Comparison of ENCODE assay signal across 25 mouse cellular contexts in the genomic region with DNA sequence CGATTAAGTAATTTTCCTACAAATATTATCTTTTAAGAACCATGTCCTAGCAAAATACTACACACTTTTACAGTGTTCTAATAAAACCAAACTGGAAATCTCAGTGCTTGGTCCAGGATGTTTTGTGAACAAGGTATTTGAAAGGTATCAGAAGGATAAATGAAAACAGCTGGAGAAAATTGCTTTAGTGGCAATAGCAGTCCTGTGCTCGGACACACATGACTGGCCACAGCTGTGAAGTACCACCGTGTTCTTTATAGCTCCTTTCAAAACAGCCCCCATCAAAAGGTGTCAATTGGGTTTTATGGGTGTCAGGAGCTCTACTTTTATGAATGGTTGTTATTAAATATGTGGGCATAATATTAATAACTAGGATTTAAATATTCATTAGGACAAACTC.
DNase-seq lines count a peak whose midpoint lies in the region; ATAC-seq and TF ChIP-seq lines count a peak whose summit lies in the region.
"Had no signal": no experiment of that assay in that cellular context is flagged by ENCODE, and none has a peak within 500 bp of the region (broad histone marks: within the 10 kb centered on the region; RNA-seq: fewer than 3 reads in every experiment).

No protein-coding gene starts in this region.

- H3K4me3 ChIP-seq in embryonic facial prominence, embryonic 11.5 days (ENCODE audit: low read depth, low read length) = no peak overlapping the region
- H3K4me3 ChIP-seq in embryonic facial prominence, embryonic 10.5 days = no peak overlapping the region
- no peak overlapping the region for H3K4me3 ChIP-seq in thymus, adult 2 months (ENCODE audit: control insufficient read depth, insufficient read depth, low read length)
- H3K4me3 ChIP-seq in neural tube, embryonic 15.5 days (replicated peaks) = no peak overlapping the region
- H3K4me3 ChIP-seq: embryonic facial prominence, embryonic 13.5 days; erythroblast, embryonic 14.5 days; forebrain, embryonic 12.5 days; forebrain, embryonic 15.5 days; hindbrain, embryonic 12.5 days; hindbrain, embryonic 15.5 days; intestine, embryonic 15.5 days had no signal

- no peaks in the 10 kb centered on the region for H3K36me3 ChIP-seq in embryonic facial prominence, embryonic 11.5 days (replicated peaks; ENCODE audit: control insufficient read depth, insufficient read depth, low read depth, low read length)
- no peaks in the 10 kb centered on the region for H3K36me3 ChIP-seq in embryonic facial prominence, embryonic 10.5 days (replicated peaks)
- H3K36me3 ChIP-seq in thymus, adult 2 months (ENCODE audit: control insufficient read depth, insufficient read depth, low read length) = no peaks in the 10 kb centered on the region
- no peaks in the 10 kb centered on the region for H3K36me3 ChIP-seq in neural tube, embryonic 15.5 days
- H3K36me3 ChIP-seq: embryonic facial prominence, embryonic 13.5 days; forebrain, embryonic 12.5 days; forebrain, embryonic 15.5 days; hindbrain, embryonic 12.5 days; hindbrain, embryonic 15.5 days; intestine, embryonic 15.5 days had no signal

- H3K27ac ChIP-seq in embryonic facial prominence, embryonic 11.5 days (replicated peaks; ENCODE audit: low read depth, low read length) = no peak overlapping the region
- H3K27ac ChIP-seq in embryonic facial prominence, embryonic 10.5 days (replicated peaks) = no peak overlapping the region
- no peak overlapping the region for H3K27ac ChIP-seq in thymus, adult 2 months (ENCODE audit: control insufficient read depth, insufficient read depth, low read length)
- no peak overlapping the region for H3K27ac ChIP-seq in neural tube, embryonic 15.5 days (replicated peaks)
- H3K27ac ChIP-seq: embryonic facial prominence, embryonic 13.5 days; forebrain, embryonic 12.5 days; forebrain, embryonic 15.5 days; hindbrain, embryonic 12.5 days; hindbrain, embryonic 15.5 days; intestine, embryonic 15.5 days had no signal

- no peaks in the 10 kb centered on the region for H3K9me3 ChIP-seq in embryonic facial prominence, embryonic 11.5 days (replicated peaks; ENCODE audit: control insufficient read depth, low read length)
- no peaks in the 10 kb centered on the region for H3K9me3 ChIP-seq in embryonic facial prominence, embryonic 10.5 days
- H3K9me3 ChIP-seq in neural tube, embryonic 15.5 days (replicated peaks) = no peaks in the 10 kb centered on the region
- H3K9me3 ChIP-seq: embryonic facial prominence, embryonic 13.5 days; forebrain, embryonic 12.5 days; forebrain, embryonic 15.5 days; hindbrain, embryonic 12.5 days; hindbrain, embryonic 15.5 days; intestine, embryonic 15.5 days had no signal

- WGBS in embryonic facial prominence, embryonic 11.5 days = 29% methylated on average over 3 of the region's 3 CpGs
- WGBS in embryonic facial prominence, embryonic 10.5 days = 37% methylated on average over 3 of the region's 3 CpGs
- WGBS in thymus, adult 2 months = 91% methylated on average over 3 of the region's 3 CpGs
- 39% methylated on average over 3 of the region's 3 CpGs for WGBS in neural tube, embryonic 15.5 days

- DNase-seq in embryonic facial prominence, embryonic 11.5 days (ENCODE audit: low spot score) = peak; percentile 77
- no peak for DNase-seq in embryonic facial prominence, embryonic 10.5 days (ENCODE audit: low spot score)
- DNase-seq in embryo, embryonic 10.5 days (ENCODE audit: low spot score) = peak; percentile 55
- peak; percentile 52 for DNase-seq in hindlimb bud, embryonic 11.5 days (ENCODE audit: extremely low spot score, low read depth, low spot score)
- DNase-seq in adipocyte (ENCODE audit: low spot score) = no peak
- DNase-seq in thymus, adult 2 months = no peak
- DNase-seq: adrenal gland, adult 8-10 months; adrenal gland, postnatal 25 days; cerebellum, adult 11-12 months; cerebellum, adult 8-10 months; cerebellum, postnatal 10 days; cerebellum, postnatal 36 days; gastrocnemius, postnatal 10 days; gastrocnemius, postnatal 36 days; heart, adult 11 months had no signal

- TF ChIP-seq CTCF in thymus, adult 2 months (IDR thresholded peaks at IDR 0.05; ENCODE audit: borderline replicate concordance, control insufficient read depth, extremely low read depth, insufficient read depth, low read length, poor library complexity) = no peak

- H3K27me3 ChIP-seq in embryonic facial prominence, embryonic 11.5 days (ENCODE audit: control insufficient read depth, insufficient read depth, low read length) = no peaks in the 10 kb centered on the region
- no peaks in the 10 kb centered on the region for H3K27me3 ChIP-seq in embryonic facial prominence, embryonic 10.5 days (replicated peaks; ENCODE audit: low read depth, poor library complexity, severe bottlenecking)
- H3K27me3 ChIP-seq in thymus, adult 2 months (ENCODE audit: control insufficient read depth, insufficient read depth, low read length) = no peaks in the 10 kb centered on the region
- H3K27me3 ChIP-seq in neural tube, embryonic 15.5 days (replicated peaks) = no peaks in the 10 kb centered on the region
- H3K27me3 ChIP-seq: embryonic facial prominence, embryonic 13.5 days; forebrain, embryonic 12.5 days; forebrain, embryonic 15.5 days; hindbrain, embryonic 12.5 days; hindbrain, embryonic 15.5 days; intestine, embryonic 15.5 days had no signal

- no peak overlapping the region for H3K9ac ChIP-seq in embryonic facial prominence, embryonic 11.5 days (replicated peaks; ENCODE audit: low read length)
- no peak overlapping the region for H3K9ac ChIP-seq in neural tube, embryonic 15.5 days (replicated peaks)
- H3K9ac ChIP-seq: embryonic facial prominence, embryonic 13.5 days; forebrain, embryonic 12.5 days; forebrain, embryonic 15.5 days; hindbrain, embryonic 12.5 days; hindbrain, embryonic 15.5 days; intestine, embryonic 15.5 days had no signal

- no peak for ATAC-seq in embryonic facial prominence, embryonic 11.5 days (replicated peaks; ENCODE audit: insufficient number of reproducible peaks, low FRiP score, low TSS enrichment, low read depth)
- ATAC-seq in neural tube, embryonic 15.5 days (ENCODE audit: low FRiP score) = no peak
- ATAC-seq: CD4-positive, CD25-positive, alpha-beta regulatory T cell, adult 4 months; forebrain, embryonic 15.5 days; intestine, embryonic 15.5 days had no signal

- no peak for TF ChIP-seq POLR2A in thymus, adult 2 months (IDR thresholded peaks at IDR 0.05; ENCODE audit: control insufficient read depth, extremely low read depth, insufficient read depth, low read length, poor library complexity)

- H3K4me1 ChIP-seq in embryonic facial prominence, embryonic 11.5 days (ENCODE audit: control insufficient read depth, insufficient read depth, low read length) = no peaks in the 10 kb centered on the region
- H3K4me1 ChIP-seq in embryonic facial prominence, embryonic 10.5 days = peaks cover 11% of the 10 kb centered on the region; the same call in 1 of the 2 replicates
- H3K4me1 ChIP-seq in thymus, adult 2 months (replicated peaks; ENCODE audit: control insufficient read depth, insufficient read depth, low read length) = no peaks in the 10 kb centered on the region
- H3K4me1 ChIP-seq in neural tube, embryonic 15.5 days = no peaks in the 10 kb centered on the region
- H3K4me1 ChIP-seq: embryonic facial prominence, embryonic 13.5 days; forebrain, embryonic 12.5 days; forebrain, embryonic 15.5 days; hindbrain, embryonic 12.5 days; hindbrain, embryonic 15.5 days; intestine, embryonic 15.5 days had no signal

- no peak overlapping the region for H3K4me2 ChIP-seq in embryonic facial prominence, embryonic 11.5 days (ENCODE audit: low read depth, low read length)
- no peak overlapping the region for H3K4me2 ChIP-seq in neural tube, embryonic 15.5 days
- H3K4me2 ChIP-seq: embryonic facial prominence, embryonic 13.5 days; forebrain, embryonic 12.5 days; forebrain, embryonic 15.5 days; heart, embryonic 11.5 days; hindbrain, embryonic 12.5 days; hindbrain, embryonic 15.5 days; intestine, embryonic 15.5 days had no signal

Comparison
In these comparisons a context has a peak if more than half of its experiments do, and no peak if none do; other contexts are left out.
1. DNase-seq: peak in embryonic facial prominence, embryonic 11.5 days (single experiment), embryo, embryonic 10.5 days (single experiment) and hindlimb bud, embryonic 11.5 days (single experiment); none in embryonic facial prominence, embryonic 10.5 days (single experiment), adipocyte (single experiment) and thymus, adult 2 months (single experiment).